In the genomic region with DNA sequence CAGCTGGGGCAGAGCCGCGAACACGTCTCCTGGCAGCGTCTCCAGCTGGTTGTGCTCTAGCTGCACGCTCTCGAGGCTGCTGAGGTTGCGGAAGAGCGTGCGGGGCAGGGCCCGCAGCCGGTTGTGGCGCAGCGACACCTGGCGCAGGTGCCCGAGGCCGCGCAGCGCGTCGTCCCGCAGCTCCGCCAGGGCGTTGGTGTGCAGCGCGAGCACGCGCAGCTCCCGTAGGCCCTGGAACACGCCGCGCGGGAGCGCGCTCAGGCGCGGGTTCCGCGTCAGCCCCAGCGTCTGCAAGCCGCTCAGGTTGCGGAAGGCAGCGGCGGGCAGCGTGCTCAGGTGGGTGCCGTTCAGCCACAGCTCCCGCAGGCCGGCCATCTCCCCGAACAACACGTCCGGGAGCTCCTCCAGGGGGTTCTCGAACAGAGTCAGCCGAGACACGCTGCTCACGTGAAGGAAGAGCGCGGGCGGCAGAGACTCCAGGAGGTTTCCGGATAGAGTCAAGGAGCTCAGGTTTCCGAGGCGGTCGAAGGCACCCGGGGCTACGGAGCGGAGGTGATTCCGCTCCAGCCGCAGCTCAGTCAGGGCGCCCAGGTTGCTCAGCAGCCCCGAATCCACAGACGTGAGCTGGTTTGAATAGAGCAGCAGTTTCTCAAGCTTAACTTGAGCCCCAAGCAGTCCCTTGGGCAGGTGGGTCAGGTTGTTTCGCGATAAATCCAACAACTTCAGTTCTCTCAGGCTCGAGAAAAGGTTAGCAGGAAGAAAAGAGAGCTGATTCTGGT, we compare ENCODE assay signal across 1 mouse cellular context.
A peak's percentile ranks its signal among the peaks of the same experiment; 100 is the strongest.
TF ChIP-seq lines count a peak whose summit lies in the region.

No protein-coding gene starts in this region.

TF ChIP-seq in CH12.LX, 34 proteins besides CTCF, POLR2A, EP300 and RAD21:
- TF ChIP-seq ZKSCAN1 (IDR thresholded peaks at IDR 0.05; ENCODE audit: borderline replicate concordance, low read depth, low read length): no peak
- TF ChIP-seq TCF12 (IDR thresholded peaks at IDR 0.05; ENCODE audit: low read depth, low read length): 0 out of 2 replicates have a peak, but pooled peaks have one; percentile 17
